11 mouse cellular contexts compared by ENCODE assay signal in genomic region chr13:57017553-57018341, GRCm38 (mm10).
DNase-seq lines count a peak whose midpoint lies in the region; TF ChIP-seq lines count a peak whose summit lies in the region.
"Had no signal": no experiment of that assay in that cellular context is flagged by ENCODE, and none has a peak within 500 bp of the region (broad histone marks: within the 10 kb centered on the region; RNA-seq: fewer than 3 reads in every experiment).

No protein-coding gene starts in this region.

- peak; percentile 9 for DNase-seq in 3T3-L1 (ENCODE audit: low read depth, low spot score)
- peak; percentile 24 to 25 for DNase-seq in frontal cortex, postnatal 10 days (ENCODE audit: low spot score in 2 of 2)
- peak; percentile 58 to 80 for DNase-seq in left cerebral cortex, adult 9 months (ENCODE audit: low spot score in 2 of 2)
- DNase-seq in cerebellum, adult 11-12 months, result no peak
- DNase-seq in embryo, embryonic 9.5 days (ENCODE audit: extremely low spot score), result no peak
- DNase-seq in adrenal gland, postnatal 10 days, result no peak
- DNase-seq: embryo, embryonic 11 days; liver; lung, postnatal 36 days; thymus, postnatal 14 days had no signal

- H3K4me3 ChIP-seq in C2C12 (ENCODE audit: insufficient read depth, poor library complexity, severe bottlenecking), result no peak overlapping the region

- H3K36me3 ChIP-seq in C2C12 (ENCODE audit: control insufficient read depth, insufficient read depth), result no peaks in the 10 kb centered on the region

- TF ChIP-seq CTCF in C2C12 (IDR thresholded peaks at IDR 0.05; ENCODE audit: control insufficient read depth, insufficient read depth, insufficient read length), result no peak

- no peaks in the 10 kb centered on the region for H3K27me3 ChIP-seq in C2C12 (ENCODE audit: control insufficient read depth, insufficient read depth, insufficient read length)

- H3K79me3 ChIP-seq in C2C12 (ENCODE audit: low read depth), result no peaks in the 10 kb centered on the region

- no peaks in the 10 kb centered on the region for H3K79me2 ChIP-seq in C2C12 (ENCODE audit: control insufficient read depth, insufficient read depth)

- H3ac ChIP-seq in C2C12 (ENCODE audit: control insufficient read depth, insufficient read length, low read depth), result no peak overlapping the region

TF ChIP-seq in C2C12, 6 proteins besides CTCF, POLR2A, EP300 and RAD21:
- no peak for TF ChIP-seq CEBPB (IDR thresholded peaks at IDR 0.05; ENCODE audit: low read depth)
- TF ChIP-seq FOSL1 (IDR thresholded peaks at IDR 0.05; ENCODE audit: insufficient read depth, low read length, poor library complexity, severe bottlenecking), result peak; percentile 30

Comparison
In these comparisons a context has a peak if more than half of its experiments do, and no peak if none do; other contexts are left out.
1. DNase-seq: peak in 3T3-L1 (single experiment), frontal cortex, postnatal 10 days (2 of 2) and left cerebral cortex, adult 9 months (2 of 2); none in cerebellum, adult 11-12 months (single experiment), embryo, embryonic 9.5 days (single experiment) and adrenal gland, postnatal 10 days (single experiment).